Mouse (Mus musculus) kidney, embryonic 15.5 days (tissue): ENCODE measurements at regions not wholly inside any gene's neighbourhood (a gene's known extent, or its start where the extent isn't known, plus 50 kb on each side); places are given as distances from the start of the nearest gene placed in this dataset.

Experiments
- ATAC-seq: fragments of 200-750 bp; cut with Nextera tagmentation; replicated peaks from 2 replicates; pipeline ENCODE4 v1.8.0; 2017; ENCODE audit warnings: moderate TSS enrichment; ENCODE audit not compliant: low FRiP score
- H3K27ac ChIP-seq: fragments of 300-500 bp; sonication (generic); 2 replicates; pipeline ENCODE4 v1.5.1; 2015; ENCODE audit warnings: mild to moderate bottlenecking, inconsistent platforms
- H3K27me3 ChIP-seq: fragments of 300-500 bp; sonication (generic); 2 replicates; pipeline ENCODE4 v1.6.1; 2015; ENCODE audit warnings: inconsistent platforms
- H3K36me3 ChIP-seq: fragments of 300-500 bp; sonication (generic); 2 replicates; pipeline ENCODE4 v1.6.1; 2015; ENCODE audit warnings: inconsistent platforms
- H3K4me1 ChIP-seq: fragments of 300-500 bp; sonication (generic); 2 replicates; pipeline ENCODE4 v1.6.1; 2015; ENCODE audit warnings: inconsistent platforms
- H3K4me2 ChIP-seq: fragments of 300-500 bp; sonication (generic); 2 replicates; pipeline ENCODE4 v1.6.1; 2015; ENCODE audit warnings: moderate library complexity, mild to moderate bottlenecking, inconsistent platforms
- H3K4me3 ChIP-seq: fragments of 300-500 bp; sonication (generic); replicated peaks from 2 replicates; pipeline ENCODE4 v1.5.1; 2015; ENCODE audit warnings: mild to moderate bottlenecking, inconsistent platforms
- H3K9ac ChIP-seq: fragments of 300-500 bp; sonication (generic); 2 replicates; pipeline ENCODE4 v1.6.1; 2015; ENCODE audit warnings: mild to moderate bottlenecking, inconsistent platforms
- H3K9me3 ChIP-seq: fragments of 300-500 bp; sonication (generic); replicated peaks from 2 replicates; pipeline ENCODE4 v1.6.1; 2016; ENCODE audit warnings: inconsistent platforms
- WGBS: fragments of 180-500 bp; shearing (Covaris S2); methylation state at CpG from one replicate; pipeline ENCODE4 v1.1.7; 2015; ENCODE audit warnings: mixed read lengths; 5-methylcytosine and 5-hydroxymethylcytosine counted together

DNA sequence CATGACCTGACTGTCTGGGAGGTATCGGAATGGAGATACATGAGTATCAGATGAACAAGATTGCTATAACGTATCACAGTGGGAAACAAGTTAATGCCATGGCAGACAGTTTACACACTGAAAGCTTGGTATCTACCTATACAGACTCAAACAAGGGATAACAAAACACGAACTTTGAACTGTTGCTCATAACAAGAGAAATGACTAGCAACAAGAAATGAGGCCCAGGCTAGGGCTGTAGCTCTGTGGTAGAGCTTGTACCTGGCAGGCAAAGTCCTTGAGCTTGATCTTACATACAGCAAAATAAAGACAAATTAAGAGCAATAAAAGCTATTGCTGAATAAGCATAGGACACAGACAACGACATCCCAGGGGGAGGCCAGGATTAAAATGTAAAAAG lies 172.4 kb upstream of the Pln start:
- H3K27me3 ChIP-seq: no peaks in the 10 kb centered on the region
- H3K4me1 ChIP-seq: no peaks in the 10 kb centered on the region
- WGBS: 82% methylated on average over 4 of the region's 4 CpGs
- H3K4me2 ChIP-seq: no peak overlapping the region
- H3K4me3 ChIP-seq: no peak overlapping the region
- H3K9ac ChIP-seq: no peak overlapping the region
- ATAC-seq: no peak
- no peaks in the 10 kb centered on the region for H3K36me3 ChIP-seq
- H3K9me3 ChIP-seq: no peaks in the 10 kb centered on the region
- no peak overlapping the region for H3K27ac ChIP-seq

DNA sequence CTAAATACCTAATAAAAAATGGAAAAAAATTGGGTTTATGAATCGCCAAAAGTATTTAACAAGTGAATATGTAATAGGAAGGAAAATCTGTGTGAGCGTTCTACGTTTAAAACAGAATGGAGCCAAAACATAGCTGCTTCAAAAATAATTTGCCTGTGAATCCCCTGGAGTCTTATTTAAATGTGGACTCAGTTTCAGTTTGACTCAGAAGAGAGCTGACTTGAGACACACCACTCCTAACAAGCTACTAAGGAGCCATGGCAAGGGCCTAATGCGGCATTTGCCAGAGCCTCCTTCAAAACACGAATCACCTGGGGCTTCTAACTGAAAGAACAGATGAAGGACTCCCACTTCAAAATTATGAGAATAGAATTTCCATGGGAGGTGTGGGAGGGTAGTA lies 169.7 kb upstream of the Pln start:
- Histone ChIP-seq H3K4me3 (no peak overlapping the region), H3K4me1 (no peaks in the 10 kb centered on the region), H3K36me3 (no peaks in the 10 kb centered on the region), H3K4me2 (no peak overlapping the region), H3K27me3 (no peaks in the 10 kb centered on the region), H3K9me3 (no peaks in the 10 kb centered on the region), H3K9ac (no peak overlapping the region), H3K27ac (no peak overlapping the region)
- 93% methylated on average over 5 of the region's 5 CpGs for WGBS
- no peak for ATAC-seq

DNA sequence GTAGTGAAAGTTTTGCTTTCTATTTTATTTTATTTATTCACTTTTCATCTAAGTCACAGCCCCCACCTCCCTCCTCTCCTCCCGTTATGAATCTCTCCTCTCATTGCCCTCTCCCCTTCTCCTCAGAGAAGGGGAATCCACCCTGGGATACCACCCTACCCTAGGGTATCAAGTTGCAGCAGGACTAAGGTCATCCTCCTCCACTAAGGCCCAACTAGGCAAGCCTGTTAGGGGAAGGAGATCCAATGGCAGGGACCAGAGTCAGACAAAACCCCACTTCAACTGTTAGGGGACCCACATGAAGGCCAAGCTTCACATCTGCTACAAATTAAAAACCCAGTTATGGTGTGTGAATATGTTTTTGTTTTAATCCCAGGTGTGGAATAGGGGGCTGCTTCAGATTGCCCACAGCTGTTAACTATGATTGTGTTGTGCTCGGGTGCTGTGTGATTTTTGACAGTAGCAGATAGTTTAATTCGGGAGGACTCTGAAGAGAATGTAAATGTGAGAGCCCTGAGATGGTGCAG lies 163.4 kb upstream of the Pln start:
- Histone ChIP-seq H3K9me3 (no peaks in the 10 kb centered on the region), H3K9ac (no peak overlapping the region), H3K4me3 (no peak overlapping the region), H3K36me3 (no peaks in the 10 kb centered on the region), H3K27me3 (no peaks in the 10 kb centered on the region), H3K27ac (no peak overlapping the region), H3K4me2 (no peak overlapping the region), H3K4me1 (no peaks in the 10 kb centered on the region)
- no peak for ATAC-seq
- 49% methylated on average over 3 of the region's 3 CpGs for WGBS

DNA sequence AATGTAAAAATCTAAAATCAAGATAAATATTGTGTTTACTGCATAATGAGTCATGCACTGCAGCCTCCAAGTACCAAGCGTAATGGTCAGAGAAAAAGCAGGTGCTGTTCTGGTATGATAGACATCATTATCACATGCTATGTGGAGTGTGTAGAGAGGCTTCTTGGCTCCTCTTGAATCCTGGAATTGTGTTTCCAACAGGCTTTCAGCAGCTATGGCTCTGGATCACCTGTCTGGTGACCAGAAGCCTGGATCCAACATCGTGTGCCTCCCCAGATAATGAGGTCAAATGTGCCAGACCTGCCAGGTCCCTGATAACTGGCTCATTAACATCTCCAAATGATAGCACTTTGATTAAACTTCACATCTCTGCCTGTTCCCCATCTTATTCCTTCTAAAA lies 161.5 kb upstream of the Pln start:
- WGBS: 83% methylated on average over 2 of the region's 2 CpGs

DNA sequence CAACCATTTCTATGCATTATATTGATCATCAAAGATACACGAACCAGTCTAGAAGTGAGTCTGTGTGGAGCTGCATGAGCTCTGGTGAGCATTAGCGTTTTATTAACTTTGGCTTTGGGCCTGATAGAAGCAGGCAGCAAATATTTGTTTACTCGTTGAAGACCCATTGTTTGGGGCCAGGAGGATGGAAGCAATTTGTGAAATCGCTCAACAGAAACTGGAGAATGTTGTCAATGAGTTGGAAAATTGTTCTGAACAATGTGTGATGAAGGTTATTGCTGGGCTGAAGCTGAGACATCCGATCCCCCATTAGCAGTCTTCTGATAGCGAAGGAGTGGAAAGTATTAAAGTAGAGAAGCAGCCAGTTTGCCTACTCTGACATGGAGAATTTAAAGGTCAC lies 158.9 kb upstream of the Pln start:
- H3K4me1 ChIP-seq: peaks cover 5% of the 10 kb centered on the region; the same call in 1 of the 2 replicates
- ATAC-seq: no peak
- WGBS: 68% methylated on average over 6 of the region's 6 CpGs

More for the DNA sequence above, 161.5 kb upstream of the Pln start:
- no peaks in the 10 kb centered on the region for H3K9me3 ChIP-seq
- no peak overlapping the region for H3K4me3 ChIP-seq
- H3K27me3 ChIP-seq: no peaks in the 10 kb centered on the region
- H3K4me1 ChIP-seq: no peaks in the 10 kb centered on the region
- no peak overlapping the region for H3K9ac ChIP-seq
- H3K36me3 ChIP-seq: no peaks in the 10 kb centered on the region
- no peak overlapping the region for H3K27ac ChIP-seq
- ATAC-seq: no peak
- no peak overlapping the region for H3K4me2 ChIP-seq

DNA sequence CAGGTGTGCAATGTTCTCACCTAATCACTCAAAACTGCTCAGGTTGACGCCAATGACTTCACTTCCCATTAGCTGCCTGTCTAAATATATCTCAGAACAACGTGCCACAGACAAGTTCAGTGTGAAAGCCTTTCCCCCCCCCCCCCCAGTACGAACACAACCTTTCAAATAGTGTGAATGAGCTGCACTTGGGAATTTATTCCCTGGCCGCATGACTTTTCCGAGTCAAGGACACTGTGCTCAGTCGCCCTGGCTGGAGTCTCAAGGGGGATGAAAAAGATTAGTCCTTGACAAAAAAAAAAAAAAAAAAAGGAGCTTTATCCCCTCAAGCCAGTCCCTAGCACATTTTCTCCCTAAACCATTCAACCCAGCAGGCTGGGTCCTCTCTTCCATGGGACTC lies 158.4 kb upstream of the Pln start:
- no peaks in the 10 kb centered on the region for H3K9me3 ChIP-seq
- H3K27me3 ChIP-seq: no peaks in the 10 kb centered on the region
- H3K4me2 ChIP-seq: no peak overlapping the region
- ATAC-seq: no peak
- no peak overlapping the region for H3K9ac ChIP-seq
- H3K36me3 ChIP-seq: no peaks in the 10 kb centered on the region
- 64% methylated on average over 6 of the region's 6 CpGs for WGBS
- no peak overlapping the region for H3K4me3 ChIP-seq
- H3K4me1 ChIP-seq: peaks cover 5% of the 10 kb centered on the region; the same call in 1 of the 2 replicates
- H3K27ac ChIP-seq: no peak overlapping the region

More for the DNA sequence above, 158.9 kb upstream of the Pln start:
- H3K9ac ChIP-seq: no peak overlapping the region
- no peak overlapping the region for H3K4me3 ChIP-seq
- H3K4me2 ChIP-seq: no peak overlapping the region
- H3K9me3 ChIP-seq: no peaks in the 10 kb centered on the region
- H3K36me3 ChIP-seq: no peaks in the 10 kb centered on the region
- no peak overlapping the region for H3K27ac ChIP-seq
- no peaks in the 10 kb centered on the region for H3K27me3 ChIP-seq

DNA sequence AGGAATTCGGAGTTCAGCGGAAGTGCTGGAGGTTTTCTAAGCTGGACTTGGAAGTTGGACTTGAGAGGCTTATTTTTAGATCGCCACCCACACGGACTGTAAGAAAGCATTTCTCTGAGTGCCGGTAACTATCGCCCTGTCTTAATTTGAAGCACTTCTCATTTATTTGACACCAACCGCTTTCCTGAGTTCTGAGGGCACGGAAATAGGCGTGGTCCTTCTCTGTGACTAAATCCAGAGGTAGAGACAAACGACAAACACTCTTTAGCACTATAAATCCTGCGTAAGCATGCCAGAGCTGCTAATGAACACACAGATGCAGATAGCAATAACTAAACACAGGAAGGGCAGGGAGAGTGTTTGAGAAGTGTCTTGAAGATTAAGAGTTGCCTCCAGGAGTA lies 156.7 kb upstream of the Pln start:
- no peak for ATAC-seq
- WGBS: 45% methylated on average over 11 of the region's 11 CpGs
- Histone ChIP-seq H3K4me1 (peaks cover 5% of the 10 kb centered on the region; the same call in 1 of the 2 replicates), H3K4me2 (no peak overlapping the region), H3K4me3 (no peak overlapping the region), H3K9ac (no peak overlapping the region), H3K9me3 (no peaks in the 10 kb centered on the region), H3K36me3 (no peaks in the 10 kb centered on the region), H3K27me3 (no peaks in the 10 kb centered on the region), H3K27ac (peak overlapping the region; percentile 41)

DNA sequence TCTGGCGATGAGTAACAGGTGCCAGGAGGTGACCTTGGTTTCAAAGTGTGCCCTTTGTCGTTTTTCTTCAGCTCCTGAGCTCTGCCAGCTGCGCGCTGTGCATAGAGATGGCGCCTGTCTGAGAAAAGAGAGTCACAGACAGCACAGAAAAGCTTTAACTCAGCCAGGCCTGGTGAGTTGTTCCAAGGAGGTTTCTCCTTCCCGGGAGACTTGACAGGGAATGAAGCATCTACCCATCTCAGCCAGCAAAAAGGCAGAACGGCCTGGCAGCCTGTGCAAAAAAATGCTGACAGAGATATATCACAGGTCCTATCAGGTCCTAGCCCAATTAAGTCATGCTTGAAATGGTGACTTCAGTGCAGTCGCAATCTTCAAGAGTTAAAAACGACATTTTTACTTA lies 156.1 kb upstream of the Pln start:
- no peaks in the 10 kb centered on the region for H3K36me3 ChIP-seq
- no peak overlapping the region for H3K9ac ChIP-seq
- no peak overlapping the region for H3K4me2 ChIP-seq
- H3K27ac ChIP-seq: no peak overlapping the region
- no peaks in the 10 kb centered on the region for H3K9me3 ChIP-seq
- no peak overlapping the region for H3K4me3 ChIP-seq
- 54% methylated on average over 9 of the region's 9 CpGs for WGBS
- H3K27me3 ChIP-seq: no peaks in the 10 kb centered on the region
- peaks cover 5% of the 10 kb centered on the region; the same call in 1 of the 2 replicates for H3K4me1 ChIP-seq
- ATAC-seq: no peak

DNA sequence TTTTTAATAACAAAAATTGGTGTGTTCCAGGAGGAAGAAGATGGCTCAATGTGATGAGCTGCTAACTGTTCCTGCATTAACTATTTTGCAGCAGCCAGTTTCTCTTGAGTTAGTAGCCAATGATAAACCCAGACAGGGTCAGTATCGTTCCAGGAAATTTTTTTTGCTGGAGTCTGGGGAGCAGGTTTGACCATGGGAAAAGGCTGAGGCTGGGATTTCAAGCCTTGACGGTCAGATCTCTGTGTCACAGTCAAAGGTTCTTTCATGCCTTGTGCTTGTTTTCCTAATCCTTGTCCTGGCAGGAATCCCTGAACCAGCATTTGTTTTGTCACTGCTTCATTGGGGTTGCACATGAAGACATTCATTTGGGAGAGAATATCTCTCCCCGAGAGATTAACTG lies 129.0 kb upstream of the Pln start:
- Histone ChIP-seq H3K36me3 (no peaks in the 10 kb centered on the region), H3K9ac (no peak overlapping the region), H3K4me2 (no peak overlapping the region), H3K4me3 (no peak overlapping the region), H3K9me3 (no peaks in the 10 kb centered on the region), H3K27ac (no peak overlapping the region), H3K4me1 (no peaks in the 10 kb centered on the region), H3K27me3 (no peaks in the 10 kb centered on the region)
- 80% methylated on average over 3 of the region's 3 CpGs for WGBS
- no peak for ATAC-seq

DNA sequence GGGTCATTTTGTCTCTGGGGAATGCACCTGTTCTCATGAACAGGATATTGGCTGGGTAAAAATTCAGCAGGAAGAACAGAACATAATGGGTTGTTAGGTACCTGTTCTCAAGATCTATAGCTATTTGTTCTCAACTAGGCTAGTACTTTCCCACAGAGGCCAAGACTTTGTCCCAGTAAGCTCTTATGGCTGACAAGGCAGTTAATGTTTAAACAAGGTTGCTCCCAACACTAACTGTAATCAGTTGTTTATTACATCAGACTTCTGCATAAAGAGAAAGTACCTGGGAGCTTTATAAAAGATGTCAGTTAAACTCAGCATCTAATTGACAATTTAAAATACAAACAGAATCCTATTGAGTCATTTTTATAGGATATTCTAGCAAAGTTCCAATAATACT lies 127.6 kb upstream of the Pln start:
- H3K27me3 ChIP-seq: no peaks in the 10 kb centered on the region
- H3K4me2 ChIP-seq: no peak overlapping the region
- H3K9me3 ChIP-seq: no peaks in the 10 kb centered on the region
- no peak overlapping the region for H3K4me3 ChIP-seq
- H3K36me3 ChIP-seq: no peaks in the 10 kb centered on the region
- ATAC-seq: no peak
- no peaks in the 10 kb centered on the region for H3K4me1 ChIP-seq
- H3K9ac ChIP-seq: no peak overlapping the region
- no peak overlapping the region for H3K27ac ChIP-seq
